In genomic region chr1:75141486-75142190, GRCm38 (mm10) we compare ENCODE assay signal across 8 mouse cellular contexts. TPM values are rescaled to one million over a fixed set of nuclear protein-coding genes. Genes with fewer than 3 reads are reported as not detected.
DNase-seq lines count a peak whose midpoint lies in the region; ATAC-seq and TF ChIP-seq lines count a peak whose summit lies in the region.

No protein-coding gene starts in this region.

- no peak for TF ChIP-seq CTCF in brain, embryonic 14.5 days (IDR thresholded peaks at IDR 0.05; ENCODE audit: borderline replicate concordance, extremely low read depth, insufficient read depth, insufficient read length)
- TF ChIP-seq CTCF in heart, postnatal 0 days (IDR thresholded peaks at IDR 0.05; ENCODE audit: low read depth) = no peak
- no peak for TF ChIP-seq CTCF in lung, embryonic 14.5 days (IDR thresholded peaks at IDR 0.05; ENCODE audit: low read depth)

- no peaks in the 10 kb centered on the region for H3K9me3 ChIP-seq in forebrain, embryonic 10.5 days
- no peaks in the 10 kb centered on the region for H3K9me3 ChIP-seq in heart, postnatal 0 days (replicated peaks; ENCODE audit: control insufficient read depth, low read length)
- no peaks in the 10 kb centered on the region for H3K9me3 ChIP-seq in lung, embryonic 14.5 days (ENCODE audit: low read depth, low read length)

- WGBS in forebrain, embryonic 10.5 days = under 1% methylated on average over 53 of the region's 53 CpGs
- under 1% methylated on average over 53 of the region's 53 CpGs for WGBS in heart, postnatal 0 days
- WGBS in lung, embryonic 14.5 days = under 1% methylated on average over 51 of the region's 53 CpGs

- peaks cover 61% of the 10 kb centered on the region for H3K36me3 ChIP-seq in forebrain, embryonic 10.5 days (replicated peaks)
- H3K36me3 ChIP-seq in heart, postnatal 0 days (replicated peaks; ENCODE audit: control insufficient read depth, insufficient read depth, low read length) = peaks cover 60% of the 10 kb centered on the region
- H3K36me3 ChIP-seq in lung, embryonic 14.5 days (ENCODE audit: insufficient read depth) = peaks cover 63% of the 10 kb centered on the region

- peak overlapping the region; percentile 90 for H3K4me2 ChIP-seq in heart, postnatal 0 days (ENCODE audit: low read depth, low read length)
- peak overlapping the region; percentile 93 for H3K4me2 ChIP-seq in lung, embryonic 14.5 days

- H3K9ac ChIP-seq in heart, postnatal 0 days (replicated peaks; ENCODE audit: low read depth, low read length) = peak overlapping the region; percentile 84
- H3K9ac ChIP-seq in lung, embryonic 14.5 days = peak overlapping the region; percentile 85

- TF ChIP-seq POLR2A in brain, embryonic 14.5 days (IDR thresholded peaks at IDR 0.05; ENCODE audit: borderline replicate concordance, extremely low read depth, insufficient read depth, insufficient read length, poor library complexity, severe bottlenecking) = no peak

- peaks cover 6% of the 10 kb centered on the region; the same call in 1 of the 2 replicates for H3K27me3 ChIP-seq in forebrain, embryonic 10.5 days (ENCODE audit: poor library complexity, severe bottlenecking)
- no peaks in the 10 kb centered on the region for H3K27me3 ChIP-seq in heart, postnatal 0 days (ENCODE audit: control insufficient read depth, insufficient read depth, low read length)
- H3K27me3 ChIP-seq in lung, embryonic 14.5 days (ENCODE audit: insufficient read depth, low read length) = no peaks in the 10 kb centered on the region

- peak overlapping the region; percentile 97 for H3K27ac ChIP-seq in forebrain, embryonic 10.5 days
- peak overlapping the region; percentile 93 for H3K27ac ChIP-seq in heart, postnatal 0 days (ENCODE audit: low read depth)
- peak overlapping the region; percentile 96 for H3K27ac ChIP-seq in lung, embryonic 14.5 days (ENCODE audit: low read depth)

- H3K4me1 ChIP-seq in forebrain, embryonic 10.5 days = peaks cover 34% of the 10 kb centered on the region
- peaks cover 14% of the 10 kb centered on the region for H3K4me1 ChIP-seq in heart, postnatal 0 days (ENCODE audit: control insufficient read depth, insufficient read depth)
- H3K4me1 ChIP-seq in lung, embryonic 14.5 days (ENCODE audit: insufficient read depth) = no peaks in the 10 kb centered on the region

- ATAC-seq in heart, postnatal 0 days (ENCODE audit: insufficient read depth, low read depth) = peak; percentile 52
- peak; percentile 33 for ATAC-seq in lung, embryonic 14.5 days (ENCODE audit: insufficient read depth)
- peak; percentile 47 for ATAC-seq in neutrophil, adult 5-6 weeks (ENCODE audit: extremely low read depth, insufficient number of reproducible peaks, low FRiP score, poor library complexity, severe bottlenecking)

- no peak for TF ChIP-seq EP300 in heart, postnatal 0 days (IDR thresholded peaks at IDR 0.05; ENCODE audit: low read depth)

- peak; percentile 60 to 71 for DNase-seq in CD8-positive naive resting alpha-beta T cell, adult 2 months (ENCODE audit: low read depth in 2 of 2, low spot score in 2 of 2)
- DNase-seq in brain, embryonic 14.5 days (ENCODE audit: low read depth) = peak; percentile 56
- DNase-seq in forebrain, embryonic 10.5 days (ENCODE audit: extremely low spot score, low spot score) = peak; percentile 44
- DNase-seq in heart, postnatal 0 days (ENCODE audit: low spot score) = peak; percentile 37
- DNase-seq in kidney, postnatal 36 days = peak; percentile 68 to 82
- DNase-seq in lung, embryonic 14.5 days = peak; percentile 68
- DNase-seq in thymus, adult 18-20 months = peak; percentile 66 to 74

- peak overlapping the region; percentile 88 for H3K4me3 ChIP-seq in forebrain, embryonic 10.5 days
- H3K4me3 ChIP-seq in heart, postnatal 0 days (ENCODE audit: low read depth, low read length) = peak overlapping the region; percentile 82
- H3K4me3 ChIP-seq in lung, embryonic 14.5 days (ENCODE audit: low read depth, low read length) = peak overlapping the region; percentile 83

RNA-seq across cellular contexts. Expression of gene Cnppd1, which starts 0.9 kb away (rescaled TPM):
- polyA plus RNA-seq in brain, embryonic 14.5 days (2012; rRNA removed) = 59.8 and 64.9 TPM in 2 replicates
- 41.0 and 43.6 TPM in 2 replicates for polyA plus RNA-seq in forebrain, embryonic 10.5 days (2016; fragmentation: Nextera tagmentation; extraction: Ambion mirVana)
- total RNA-seq in heart, postnatal 0 days (2014; rRNA removed; ENCODE audit: low replicate concordance) = 66.7 and 83.6 TPM in 2 replicates
- polyA plus RNA-seq in heart, postnatal 0 days (2015; fragmentation: Nextera tagmentation; extraction: Ambion mirVana) = 30.2 and 31.2 TPM in 2 replicates
- polyA plus RNA-seq in lung, embryonic 14.5 days (2014; fragmentation: Nextera tagmentation; extraction: Ambion mirVana) = 31.5 and 32.4 TPM in 2 replicates
- total RNA-seq in neutrophil, adult 5-6 weeks (2017) = 126 and 131 TPM in 2 replicates

RNA-seq across cellular contexts. Expression of gene Retreg2, which starts 0.9 kb away (rescaled TPM):
- 184 and 196 TPM in 2 replicates for polyA plus RNA-seq in brain, embryonic 14.5 days (2012; rRNA removed)
- polyA plus RNA-seq in forebrain, embryonic 10.5 days (2016; fragmentation: Nextera tagmentation; extraction: Ambion mirVana) = 42.0 and 42.7 TPM in 2 replicates
- 49.7 and 50.9 TPM in 2 replicates for total RNA-seq in heart, postnatal 0 days (2014; rRNA removed; ENCODE audit: low replicate concordance)
- polyA plus RNA-seq in heart, postnatal 0 days (2015; fragmentation: Nextera tagmentation; extraction: Ambion mirVana) = 19.4 and 23.7 TPM in 2 replicates
- polyA plus RNA-seq in lung, embryonic 14.5 days (2014; fragmentation: Nextera tagmentation; extraction: Ambion mirVana) = 52.9 and 55.2 TPM in 2 replicates
- 49.4 and 85.1 TPM in 2 replicates for total RNA-seq in neutrophil, adult 5-6 weeks (2017)

RNA-seq across cellular contexts. Expression of gene Slc23a3, which starts 7.9 kb away (rescaled TPM):
- polyA plus RNA-seq in brain, embryonic 14.5 days (2012; rRNA removed) = 0.06 TPM in 1 of 2 replicates, not detected in the other
- polyA plus RNA-seq in forebrain, embryonic 10.5 days (2016; fragmentation: Nextera tagmentation; extraction: Ambion mirVana) = not detected in 2 replicates
- 0.73 and 4.0 TPM in 2 replicates for total RNA-seq in heart, postnatal 0 days (2014; rRNA removed; ENCODE audit: low replicate concordance)
- polyA plus RNA-seq in heart, postnatal 0 days (2015; fragmentation: Nextera tagmentation; extraction: Ambion mirVana) = 1.3 and 2.1 TPM in 2 replicates
- polyA plus RNA-seq in lung, embryonic 14.5 days (2014; fragmentation: Nextera tagmentation; extraction: Ambion mirVana) = 0.20 and 0.23 TPM in 2 replicates
- total RNA-seq in neutrophil, adult 5-6 weeks (2017) = 0.37 TPM in 1 of 2 replicates, not detected in the other

RNA-seq across cellular contexts. Expression of gene Nhej1, which starts 16.6 kb away (rescaled TPM):
- 2.4 and 2.6 TPM in 2 replicates for polyA plus RNA-seq in brain, embryonic 14.5 days (2012; rRNA removed)
- polyA plus RNA-seq in forebrain, embryonic 10.5 days (2016; fragmentation: Nextera tagmentation; extraction: Ambion mirVana) = 12.2 and 12.4 TPM in 2 replicates
- 1.2 and 8.4 TPM in 2 replicates for total RNA-seq in heart, postnatal 0 days (2014; rRNA removed; ENCODE audit: low replicate concordance)
- polyA plus RNA-seq in heart, postnatal 0 days (2015; fragmentation: Nextera tagmentation; extraction: Ambion mirVana) = 6.1 TPM in 2 replicates
- 9.2 and 10.0 TPM in 2 replicates for polyA plus RNA-seq in lung, embryonic 14.5 days (2014; fragmentation: Nextera tagmentation; extraction: Ambion mirVana)
- 8.3 and 8.5 TPM in 2 replicates for total RNA-seq in neutrophil, adult 5-6 weeks (2017)

RNA-seq across cellular contexts. Expression of gene Zfand2b, which starts 26.8 kb away (rescaled TPM):
- 47.4 and 58.5 TPM in 2 replicates for polyA plus RNA-seq in brain, embryonic 14.5 days (2012; rRNA removed)
- polyA plus RNA-seq in forebrain, embryonic 10.5 days (2016; fragmentation: Nextera tagmentation; extraction: Ambion mirVana) = 26.8 and 29.0 TPM in 2 replicates
- total RNA-seq in heart, postnatal 0 days (2014; rRNA removed; ENCODE audit: low replicate concordance) = 33.1 and 67.1 TPM in 2 replicates
- polyA plus RNA-seq in heart, postnatal 0 days (2015; fragmentation: Nextera tagmentation; extraction: Ambion mirVana) = 26.1 and 28.7 TPM in 2 replicates
- 32.6 and 32.9 TPM in 2 replicates for polyA plus RNA-seq in lung, embryonic 14.5 days (2014; fragmentation: Nextera tagmentation; extraction: Ambion mirVana)
- total RNA-seq in neutrophil, adult 5-6 weeks (2017) = 62.7 and 63.7 TPM in 2 replicates

Comparison
In these comparisons a context has a peak if more than half of its experiments do, and no peak if none do; other contexts are left out.
1. Peak in every context shown above with its lines: DNase-seq, ATAC-seq, H3K4me3 ChIP-seq and H3K27ac ChIP-seq.